Mouse (Mus musculus): ENCODE results near the gene Rps19bp1.
A peak's percentile ranks its signal among the peaks of the same experiment; 100 is the strongest.

Gene Rps19bp1

DNA sequence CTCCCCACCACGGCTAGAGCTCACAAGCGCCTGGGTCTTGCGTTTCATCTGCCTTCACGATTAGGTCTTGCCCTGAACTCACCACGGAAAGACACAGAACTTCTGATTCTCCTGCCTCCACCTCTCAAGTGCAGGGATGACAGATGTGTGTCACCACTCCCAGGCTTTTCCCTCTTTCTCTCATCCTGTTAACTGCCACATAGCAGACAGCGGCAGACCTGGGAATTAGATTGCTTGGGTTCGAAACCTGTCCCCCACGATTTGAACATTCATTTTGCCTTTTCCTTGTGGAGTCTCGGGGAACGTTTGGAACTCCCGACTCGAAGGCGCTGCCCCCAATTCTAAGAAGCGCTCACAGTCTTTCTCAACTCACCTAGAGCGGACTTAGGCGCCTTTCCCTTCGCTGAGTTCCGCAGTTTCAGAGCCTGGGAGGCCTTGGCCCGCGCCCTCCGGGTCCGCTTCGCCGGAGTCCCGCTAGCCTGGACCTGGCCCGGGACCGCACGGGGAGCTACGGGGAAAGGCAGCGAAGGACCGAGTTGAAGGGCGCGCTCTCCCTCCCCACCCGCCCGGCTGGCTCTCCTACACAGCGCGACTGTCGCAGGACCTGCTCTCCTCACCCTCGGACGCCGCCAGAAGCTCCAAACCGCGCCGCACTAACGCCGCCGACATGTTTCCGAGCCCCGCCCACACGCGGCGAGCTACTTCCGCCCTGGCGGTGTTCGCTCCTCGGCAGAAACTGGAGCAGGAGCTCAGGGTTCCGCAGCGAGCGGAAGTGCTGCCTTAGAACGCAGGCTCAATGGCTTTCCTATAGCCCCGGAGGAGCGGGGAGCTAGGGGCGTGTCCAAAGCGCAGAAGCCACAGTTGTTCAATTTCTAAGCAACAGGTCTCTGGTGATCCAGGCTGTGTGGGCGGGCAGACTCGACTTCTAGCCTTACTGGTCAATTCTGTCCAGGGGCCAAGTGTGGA is at the start of gene Rps19bp1:
Rps19bp1 (minus strand) TSS at position 706 of the 966 bp plus-strand sequence.
- DNase-seq (ENCODE audit: low spot score): peak; percentile 83

DNA sequence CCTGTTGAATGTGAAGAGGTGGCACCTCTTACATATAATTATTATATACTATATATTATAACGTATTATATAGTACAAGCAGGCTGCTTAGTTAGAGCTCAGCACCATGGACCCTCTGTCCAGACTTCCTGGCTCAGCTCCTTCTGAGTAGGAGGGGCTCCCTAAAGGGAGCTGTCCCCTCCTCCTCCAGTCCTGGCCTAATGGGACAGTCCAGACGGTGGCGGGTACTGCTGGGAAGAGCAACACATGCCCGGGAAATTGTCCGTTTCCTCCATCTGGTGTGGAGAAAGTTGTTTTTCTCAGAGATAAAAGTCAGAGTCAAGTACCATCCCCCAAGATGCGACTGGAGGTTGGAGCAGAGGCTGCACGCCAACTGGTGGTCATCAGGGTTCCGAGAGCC is 42.0 kb upstream of the Rps19bp1 start:
- no peak for DNase-seq (ENCODE audit: low spot score)

DNA sequence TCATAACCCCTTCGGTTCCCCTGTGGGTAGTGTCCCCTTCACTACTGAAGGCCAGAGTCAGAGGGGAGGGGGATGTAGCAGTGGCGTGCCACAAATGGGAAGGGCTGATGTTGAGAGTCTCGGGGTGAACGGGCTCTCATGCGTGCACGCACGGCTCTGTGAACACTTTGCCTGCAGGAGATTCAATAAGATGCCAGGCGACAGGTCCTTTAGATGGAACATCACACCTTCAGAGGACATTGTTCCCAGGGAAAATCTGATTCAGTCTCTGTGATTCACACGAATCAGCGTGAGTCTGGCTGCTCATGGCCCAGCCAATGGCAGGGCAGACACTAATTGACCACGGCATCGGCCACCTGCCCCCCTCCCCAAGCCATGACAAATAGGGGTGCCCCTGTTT is 40.1 kb upstream of the Rps19bp1 start:
- no peak for DNase-seq (ENCODE audit: low spot score)

DNA sequence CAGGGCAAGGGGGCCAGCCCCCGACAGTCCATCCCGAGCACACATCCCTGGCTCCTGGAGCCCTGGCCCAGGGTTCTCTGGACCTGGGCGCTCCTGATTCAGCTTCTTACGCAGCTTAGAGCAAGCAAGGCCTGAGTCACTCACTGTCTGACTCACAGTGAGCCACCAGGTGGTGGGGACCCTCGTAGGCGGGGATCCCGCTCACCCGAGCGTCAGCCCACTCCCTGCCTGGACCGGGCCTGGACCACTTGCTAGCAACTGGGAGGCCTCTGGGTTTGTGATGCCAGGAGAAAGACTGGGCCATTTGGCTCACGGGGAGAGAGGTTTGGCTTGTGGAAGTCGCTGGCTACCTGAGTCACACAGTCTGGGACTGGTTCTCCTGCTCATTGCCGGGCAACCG is 39.7 kb upstream of the Rps19bp1 start:
- no peak for DNase-seq (ENCODE audit: low spot score)

DNA sequence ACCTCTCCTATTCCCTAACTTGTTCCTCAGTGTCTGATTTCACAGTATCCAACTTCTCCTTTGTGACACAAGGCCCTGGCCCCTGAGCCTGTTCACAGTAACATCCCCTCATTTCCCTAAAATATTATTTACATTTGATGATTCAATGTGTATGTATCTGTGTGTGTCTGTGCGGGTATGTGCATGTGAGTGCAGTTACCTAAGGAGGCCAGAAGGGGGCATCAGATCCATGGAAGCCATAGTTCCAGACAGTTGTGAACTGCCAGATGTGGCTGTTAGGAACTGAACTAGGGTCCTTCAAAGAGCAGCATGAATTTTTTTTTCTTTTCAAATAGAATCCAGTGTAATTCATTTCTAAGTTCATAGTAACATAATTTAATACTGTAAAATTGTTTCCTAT is 33.0 kb upstream of the Rps19bp1 start:
- no peak for DNase-seq (ENCODE audit: low spot score)

DNA sequence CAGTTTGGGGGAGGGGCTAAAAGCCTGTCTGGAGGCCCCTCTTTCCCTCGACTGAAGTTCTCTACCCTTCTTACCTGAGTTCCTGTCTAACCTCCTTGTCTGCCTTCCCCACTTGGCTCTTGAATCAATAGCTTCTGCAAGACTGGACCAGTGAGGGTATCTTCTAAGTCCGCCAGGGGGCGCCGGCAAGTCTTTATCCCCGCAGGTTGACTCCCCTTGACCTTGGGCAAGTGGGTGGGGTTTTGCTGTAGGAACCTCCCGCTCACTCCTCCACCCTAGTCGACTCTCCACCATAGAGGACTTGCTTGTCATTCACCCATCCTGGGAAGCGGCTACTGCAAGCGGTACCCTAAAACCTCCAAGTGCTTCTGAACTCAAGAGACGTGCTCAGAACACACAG is 25.3 kb upstream of the Rps19bp1 start:
- peak; percentile 46 for DNase-seq (ENCODE audit: low spot score)

DNA sequence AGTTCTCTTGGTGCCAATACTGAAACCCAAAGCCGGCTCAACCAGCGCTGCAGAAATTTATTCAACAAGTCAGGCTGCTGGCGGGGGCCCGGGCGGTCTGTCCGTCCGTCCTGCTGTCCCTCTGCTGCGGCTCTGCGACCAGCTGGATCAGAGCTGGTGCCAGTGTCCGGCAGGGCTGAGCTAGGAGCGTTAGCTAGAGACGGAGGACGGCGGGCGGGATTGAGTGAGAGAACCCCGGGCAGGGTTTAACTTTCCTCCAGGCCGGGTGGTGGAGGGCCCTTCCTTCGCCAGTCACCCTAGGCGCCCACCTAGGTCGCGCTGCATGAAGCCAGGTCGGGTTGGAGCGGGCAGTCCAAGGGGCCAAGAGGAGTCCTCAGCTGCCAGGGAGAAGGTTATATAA is 23.9 kb upstream of the Rps19bp1 start:
- DNase-seq (ENCODE audit: low spot score): no peak

DNA sequence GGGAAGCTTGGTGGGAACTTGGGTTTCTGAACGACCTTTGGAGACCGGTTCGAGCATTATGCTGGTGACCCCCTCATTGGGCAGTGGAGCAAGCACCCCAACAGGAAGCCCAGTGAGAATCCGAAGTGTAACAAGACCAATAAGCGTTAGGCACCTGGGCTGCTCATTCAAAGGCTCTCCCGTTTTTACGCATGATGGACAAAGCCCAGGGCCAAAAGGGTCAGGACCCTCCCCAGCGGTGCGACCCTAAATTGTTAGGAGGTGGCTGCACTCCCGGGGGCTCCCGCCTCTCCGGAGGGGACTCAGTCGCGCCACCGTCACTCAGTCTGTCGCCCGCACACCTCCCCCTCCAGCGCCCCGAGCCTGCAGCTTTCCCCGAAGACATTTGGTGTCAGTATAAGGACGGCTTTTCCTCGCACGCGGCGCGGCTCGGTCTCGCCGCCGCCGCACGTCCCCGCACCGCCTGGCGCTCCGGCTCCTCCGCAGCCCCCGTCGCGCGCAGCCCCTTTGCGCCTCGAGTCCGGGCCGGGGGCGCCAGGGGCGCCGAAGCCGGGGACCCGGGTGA is 22.8 kb upstream of the Rps19bp1 start, which contains the start of gene Cacna1i:
Cacna1i (plus strand) TSS at position 388 of the 565 bp plus-strand sequence.
- DNase-seq (ENCODE audit: low spot score): no peak

DNA sequence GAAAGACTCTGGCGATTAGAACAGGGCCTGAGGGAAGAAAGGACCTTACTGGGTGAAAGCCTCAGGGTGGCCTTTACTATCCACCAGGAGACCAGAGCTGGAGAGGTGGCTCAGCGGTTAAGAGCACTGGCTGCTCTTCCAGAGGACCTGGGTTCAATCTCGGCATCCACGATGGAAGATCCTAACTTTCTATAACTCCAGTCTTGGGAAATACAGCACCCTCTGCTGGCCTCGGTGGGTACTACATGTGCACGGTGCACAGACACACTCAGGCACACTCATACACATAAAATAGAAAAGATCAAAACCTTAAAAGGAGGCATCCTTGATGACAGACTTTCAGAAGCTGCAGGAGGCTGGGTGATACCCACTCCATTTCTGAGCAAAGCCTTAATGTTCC is 16.5 kb upstream of the Rps19bp1 start:
- DNase-seq (ENCODE audit: low spot score): no peak

DNA sequence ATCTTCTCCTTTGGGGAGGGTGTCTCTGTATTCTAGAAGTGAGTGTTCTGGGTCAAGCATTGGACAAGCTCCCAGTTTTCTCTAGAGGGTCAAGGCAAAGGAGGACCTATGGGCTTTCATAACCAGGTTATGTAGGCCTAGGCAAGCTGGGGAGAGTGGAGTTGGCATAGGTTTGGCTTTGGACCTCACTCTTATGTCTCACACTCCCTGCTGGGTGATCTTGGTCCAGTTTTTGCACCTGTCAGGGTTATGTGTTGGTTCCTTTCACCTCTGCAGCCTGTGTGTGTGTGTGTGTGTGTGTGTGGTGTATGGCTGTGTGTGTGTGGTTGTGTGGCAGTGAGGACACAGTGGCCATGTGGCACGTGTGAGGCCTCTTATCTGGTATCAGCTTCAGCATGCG is 14.9 kb upstream of the Rps19bp1 start:
- no peak for DNase-seq (ENCODE audit: low spot score)

DNA sequence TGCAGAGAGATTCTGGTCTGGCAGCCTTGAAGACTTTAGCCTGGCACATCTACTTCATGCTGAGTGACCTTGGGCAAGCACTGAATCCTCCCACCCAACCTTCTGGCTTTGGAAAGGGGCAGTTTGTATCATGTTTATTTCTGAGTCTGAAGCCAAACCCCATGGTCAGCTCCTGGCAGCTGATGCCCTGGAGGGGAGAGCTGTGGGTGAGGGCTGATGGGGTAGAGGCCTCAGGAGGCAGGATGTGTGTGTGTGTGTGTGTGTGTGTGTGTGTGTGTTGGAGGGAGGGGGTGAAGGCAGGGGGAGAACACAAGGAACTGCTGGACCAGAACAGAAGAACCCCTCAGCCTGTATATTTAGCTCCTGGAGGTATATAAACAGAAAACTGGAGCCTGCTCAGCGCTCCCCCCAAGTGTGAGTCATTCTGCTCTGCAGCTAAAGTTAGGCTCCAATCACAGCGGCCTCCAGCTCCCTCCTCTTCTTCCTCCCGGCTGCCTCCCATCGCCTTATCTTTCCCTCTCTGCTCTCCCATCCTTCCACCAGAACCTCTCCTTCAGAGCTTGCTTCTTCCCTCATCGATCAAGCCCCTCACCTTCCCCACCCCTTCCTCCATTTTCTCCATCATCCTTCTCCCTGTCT is 14.1 kb upstream of the Rps19bp1 start:
- DNase-seq (ENCODE audit: low spot score): no peak

DNA sequence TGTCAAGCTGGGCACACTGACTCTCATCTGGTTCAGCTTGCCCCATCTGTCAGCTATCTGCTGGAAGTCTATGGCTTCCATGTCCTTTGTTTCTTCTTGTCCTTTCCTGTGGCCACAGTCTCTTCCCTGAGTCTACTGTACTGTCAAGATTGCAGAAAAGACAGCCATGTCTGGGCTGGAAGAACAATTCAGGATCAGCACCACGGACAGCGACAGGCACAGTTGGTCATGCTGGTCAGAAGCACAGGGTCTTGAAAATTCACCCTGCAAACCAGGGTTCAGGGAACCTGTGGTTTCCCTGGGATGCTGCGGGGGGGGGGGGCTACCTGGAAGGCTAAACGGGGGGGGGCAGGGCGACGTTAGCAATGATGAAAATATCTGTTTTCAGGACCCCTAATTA is 13.5 kb upstream of the Rps19bp1 start:
- DNase-seq (ENCODE audit: low spot score): peak; percentile 62

DNA sequence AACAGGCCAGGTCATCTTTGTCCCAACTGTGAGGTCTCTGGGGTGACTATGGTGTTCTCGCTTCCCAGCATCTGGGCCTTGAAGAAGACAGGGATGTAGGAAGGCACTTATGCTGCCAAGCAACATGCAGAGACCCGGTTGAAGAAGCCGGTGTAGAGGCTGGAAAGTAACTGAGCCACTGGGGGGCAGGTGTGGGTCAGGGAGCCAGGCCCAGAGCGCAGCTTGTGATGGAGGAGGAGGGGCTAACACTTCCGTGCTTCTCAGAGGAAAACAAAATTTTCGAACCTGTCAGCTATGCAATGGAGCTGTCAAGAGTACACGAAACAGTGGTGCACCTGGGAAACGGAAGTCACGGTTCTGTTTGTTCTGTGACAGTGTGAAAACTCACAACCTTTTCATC is 13.0 kb upstream of the Rps19bp1 start:
- DNase-seq (ENCODE audit: low spot score): no peak

DNA sequence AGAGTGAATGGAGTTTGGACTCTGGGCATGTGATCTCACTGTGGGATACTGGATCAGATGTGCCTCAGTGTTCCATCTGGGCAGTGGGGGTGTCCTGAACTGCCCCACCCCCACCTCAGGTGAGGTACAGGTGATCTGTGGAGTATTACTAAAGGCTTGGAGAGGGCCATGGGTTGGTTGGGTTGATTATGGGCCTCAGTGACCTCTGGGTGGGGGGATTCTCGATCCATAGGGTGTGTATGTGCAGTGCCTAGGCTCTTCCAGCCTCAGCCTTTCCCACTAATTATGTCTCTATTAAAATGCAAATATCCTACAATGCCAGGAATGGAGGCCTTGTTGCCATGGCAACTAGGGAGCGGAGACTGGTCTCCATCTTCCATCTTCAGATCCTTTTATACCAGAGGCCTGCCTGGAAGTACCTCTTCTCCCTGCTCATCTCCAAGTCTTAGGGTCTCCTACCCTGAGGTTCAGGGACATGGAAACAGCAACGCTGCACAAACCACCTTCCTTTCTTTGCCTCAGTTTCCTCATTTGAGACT is 7.8 kb upstream of the Rps19bp1 start:
- DNase-seq (ENCODE audit: low spot score): no peak

DNA sequence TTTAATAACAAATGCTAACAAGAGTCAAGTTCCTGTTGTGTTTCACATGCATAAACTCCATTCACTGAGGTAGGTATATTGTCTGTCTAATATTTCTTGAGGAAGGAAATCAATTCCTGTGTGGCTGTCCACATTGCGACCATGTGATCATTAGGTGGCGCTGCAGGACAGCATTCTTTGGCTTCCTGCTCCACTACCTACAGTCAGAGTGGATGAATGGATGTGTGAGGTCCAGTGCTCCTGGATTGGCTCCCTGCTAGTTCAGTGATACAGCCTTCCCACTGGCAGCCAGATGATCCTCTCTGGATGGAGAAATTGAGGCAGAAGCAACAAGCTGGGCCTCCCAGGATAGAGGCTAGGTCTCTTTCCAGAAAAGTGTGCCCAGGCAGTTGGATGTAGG is 2.2 kb upstream of the Rps19bp1 start:
- DNase-seq (ENCODE audit: low spot score): peak; percentile 57

DNA sequence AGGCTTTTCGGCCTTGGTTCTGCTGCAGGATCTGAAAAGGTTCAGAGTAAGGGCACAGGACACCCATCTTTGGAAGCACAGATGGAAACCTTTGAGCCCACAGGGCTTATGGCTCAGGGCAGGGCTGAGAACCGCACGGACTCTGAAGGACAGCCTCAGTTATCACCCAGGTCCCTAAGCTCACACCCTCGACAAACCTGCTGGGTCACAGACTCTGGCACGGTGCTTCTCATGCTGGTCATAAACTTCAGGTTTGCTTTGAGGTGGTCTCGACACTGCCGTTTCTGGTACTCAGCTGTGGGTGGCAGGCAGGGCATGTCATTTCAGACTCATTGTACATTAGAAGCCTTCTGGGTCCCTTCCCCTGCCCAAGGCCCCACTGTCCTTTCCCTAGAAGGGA is 3.0 kb downstream of the Rps19bp1 start:
- no peak for DNase-seq (ENCODE audit: low spot score)

DNA sequence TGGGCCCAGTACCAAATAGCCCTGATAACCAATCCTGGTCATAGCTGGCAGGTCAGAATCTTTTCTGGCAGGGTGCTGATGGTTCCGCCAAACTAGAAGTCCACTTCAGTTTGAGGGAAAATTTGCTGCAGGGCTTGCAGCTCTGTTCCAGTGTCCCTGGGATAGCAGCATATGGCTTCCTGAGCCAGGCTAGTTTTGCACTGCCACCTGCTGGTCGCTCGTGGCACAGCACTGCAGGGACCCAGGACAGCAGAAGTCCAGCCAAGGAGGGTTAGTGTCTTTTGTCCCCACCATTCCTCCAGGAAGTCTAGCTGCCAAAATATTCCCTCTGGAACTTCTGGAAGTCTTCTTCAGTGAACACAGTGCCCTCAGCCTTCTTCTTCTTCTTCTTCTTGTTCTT is 3.4 kb downstream of the Rps19bp1 start:
- DNase-seq (ENCODE audit: low spot score): peak; percentile 86

DNA sequence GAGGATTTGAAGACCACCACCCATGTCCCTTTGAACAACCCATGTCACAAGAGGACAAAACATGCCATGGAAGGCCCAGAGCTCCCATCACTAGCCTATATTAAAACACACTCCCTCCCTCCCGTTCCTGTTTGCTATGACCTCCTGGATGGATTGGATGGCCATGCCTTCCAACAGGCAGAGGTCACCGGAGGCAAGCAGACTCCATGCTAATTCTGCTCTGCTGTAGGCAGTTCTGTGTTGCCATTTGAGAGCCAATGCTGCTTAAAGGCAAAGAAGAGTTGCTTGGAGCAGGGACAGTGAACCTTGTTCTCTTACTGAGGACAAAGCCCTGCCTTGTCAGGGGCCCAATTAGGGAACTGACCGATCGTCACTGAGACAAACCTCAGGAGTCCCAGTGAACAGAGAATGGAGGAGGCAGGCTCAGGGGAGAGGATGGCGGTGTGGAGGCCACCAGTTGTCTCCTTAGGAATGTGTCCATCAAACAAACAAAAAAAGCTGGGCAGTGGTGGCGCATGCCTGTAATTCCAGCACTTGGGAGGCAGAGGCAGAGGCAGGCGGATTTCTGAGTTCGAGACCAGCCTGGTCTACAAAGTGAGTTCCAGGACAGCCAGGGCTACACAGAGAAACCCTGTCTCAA is 4.6 kb downstream of the Rps19bp1 start:
- no peak for DNase-seq (ENCODE audit: low spot score)

DNA sequence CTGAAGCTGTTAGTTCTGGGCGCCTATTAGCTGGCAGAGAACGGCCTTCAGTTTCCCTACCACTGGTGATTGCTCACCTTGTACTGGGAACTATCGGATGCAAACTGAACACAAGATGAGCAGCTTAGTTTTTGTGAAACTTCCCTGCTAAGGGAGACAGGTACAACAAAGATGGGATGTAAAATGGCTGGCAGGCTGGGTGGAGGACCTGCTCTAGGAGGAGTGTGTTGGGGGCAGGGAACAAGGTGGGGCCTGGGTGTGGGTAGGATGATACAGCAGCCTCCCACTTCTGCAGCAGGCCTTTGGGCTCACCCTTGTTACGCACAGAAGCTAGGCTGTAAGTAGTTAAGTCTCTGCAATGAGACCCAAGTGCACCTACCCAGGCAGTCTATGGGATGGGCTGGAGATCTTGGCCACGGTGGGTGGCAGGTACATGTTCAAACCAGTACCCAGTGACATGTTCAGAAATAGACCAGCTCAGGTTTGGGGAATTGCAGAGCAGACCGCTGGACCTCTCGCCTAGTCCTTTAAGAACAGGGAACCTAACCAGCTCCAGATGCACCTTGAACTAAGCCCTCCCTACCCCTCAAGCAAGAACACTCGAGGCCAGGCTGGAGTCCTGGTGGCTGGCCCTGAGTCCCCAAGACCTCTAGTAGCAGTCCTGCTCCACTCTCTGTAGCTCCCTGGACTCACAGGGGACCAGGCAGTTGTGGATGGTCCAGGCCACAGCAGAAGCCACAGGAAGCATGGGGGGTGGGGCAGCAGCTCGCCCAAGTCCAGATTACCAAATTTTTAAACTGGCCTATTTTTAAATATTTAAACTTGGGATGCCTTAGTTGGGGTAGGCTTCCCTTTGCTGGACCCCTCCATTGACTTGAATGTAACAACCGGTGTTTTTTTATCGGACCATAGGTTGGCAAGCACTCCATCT is 5.6 kb downstream of the Rps19bp1 start:
- DNase-seq (ENCODE audit: low spot score): peak; percentile 32

DNA sequence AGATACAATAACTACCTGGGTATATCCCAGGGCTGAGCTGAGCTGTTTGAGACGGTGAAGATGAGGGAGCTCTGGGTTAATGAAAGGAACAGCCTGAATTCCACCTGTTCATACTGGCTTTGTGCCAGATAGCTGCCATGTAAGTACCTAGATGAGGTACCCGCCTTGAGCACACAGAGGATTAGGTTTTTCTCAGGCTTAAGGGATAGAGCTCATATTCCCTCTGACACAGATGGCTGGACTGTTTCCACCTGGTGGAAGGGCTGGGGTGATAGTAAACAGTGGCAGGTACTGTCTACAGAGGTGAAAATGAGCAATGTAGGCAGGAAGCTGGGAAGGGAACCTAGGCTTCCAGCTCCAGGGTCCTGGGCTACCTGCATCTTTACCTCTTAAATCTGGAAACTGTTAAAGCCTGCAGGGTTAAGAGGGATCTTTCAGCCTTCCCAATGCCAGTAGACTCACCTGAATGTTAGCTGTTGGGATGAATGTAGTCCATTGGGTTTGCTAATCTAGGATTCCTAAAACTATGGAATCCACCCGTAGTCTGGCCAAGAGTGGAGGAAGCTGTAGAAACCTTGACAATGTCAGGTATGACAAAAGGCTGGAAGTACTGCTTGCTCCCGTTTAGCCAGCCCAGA is 6.4 kb downstream of the Rps19bp1 start:
- peak; percentile 17 for DNase-seq (ENCODE audit: low spot score)
